Mouse (Mus musculus) frontal cortex, postnatal 10 days (tissue): ENCODE measurements at regions not wholly inside any gene's neighbourhood (a gene's known extent, or its start where the extent isn't known, plus 50 kb on each side); places are given as distances from the start of the nearest gene placed in this dataset.

Experiments used
- DNase-seq, 2 experiments: peaks; one replicate each; pipeline ENCODE4 v3.0.0; 2022; ENCODE audit warnings: low spot score in 2 of 2, mixed read lengths in 1 of 2

DNA sequence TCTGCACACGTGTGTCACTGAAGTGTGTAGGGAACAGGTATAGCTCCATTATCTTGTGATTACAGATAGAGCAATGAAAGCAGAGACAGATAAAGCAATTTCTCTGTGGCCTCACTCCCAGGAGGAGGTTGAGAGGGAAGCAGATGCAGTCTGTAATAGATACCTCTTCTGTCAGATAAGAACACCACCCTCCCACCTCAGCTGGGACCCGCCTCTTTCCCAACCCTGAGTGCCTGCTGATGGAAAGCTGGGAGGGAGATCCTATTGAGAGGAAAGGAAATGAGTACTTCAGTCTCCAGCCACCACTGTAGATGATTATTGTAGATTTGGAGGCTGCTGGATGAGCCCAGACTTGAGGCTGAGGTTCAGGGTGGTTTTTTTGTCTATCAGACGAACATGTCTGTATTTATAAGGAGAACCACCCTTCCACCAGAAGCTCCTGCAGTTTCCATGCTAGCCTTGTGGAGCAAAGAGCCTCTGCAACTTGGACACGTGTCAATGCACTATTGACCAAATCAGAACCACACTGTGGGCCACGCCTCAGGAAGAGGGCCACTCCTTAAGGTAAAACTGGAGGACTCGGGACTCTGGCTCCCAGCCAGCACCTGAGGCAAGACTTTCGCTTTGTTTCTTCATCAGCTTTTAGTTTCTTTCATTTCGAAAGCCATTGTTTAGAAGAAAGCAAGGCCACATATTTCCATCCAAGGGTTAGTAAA lies 55.3 kb upstream of the Plekha5 start:
- no peak for DNase-seq

GRCm38 (mm10) chr6:140367303-140367702 lies 56.6 kb upstream of the Plekha5 start:
- DNase-seq: no peak

DNA sequence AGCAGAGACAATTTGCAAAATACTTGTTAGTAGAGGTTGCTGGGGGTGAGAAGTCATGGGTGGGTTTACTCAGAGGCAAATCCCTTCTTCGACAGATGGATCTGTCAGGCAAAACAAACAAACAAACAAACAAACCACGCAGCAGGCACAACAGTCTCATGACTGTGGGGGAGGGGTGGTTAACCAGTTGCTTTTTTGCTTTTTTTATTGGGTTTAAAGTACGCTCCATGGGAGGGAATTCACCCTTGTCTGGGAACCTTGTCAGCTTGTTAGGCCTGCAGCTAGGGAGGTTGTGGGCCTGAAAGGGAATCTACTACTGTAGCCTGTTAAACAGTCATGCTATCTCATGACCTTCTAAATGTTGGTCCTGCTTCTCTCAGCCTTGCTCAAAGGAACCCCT lies 57.1 kb upstream of the Plekha5 start:
- DNase-seq: no peak

- DNase-seq: peak; percentile 18 to 52
Observed at GRCm38 (mm10) chr6:140360996-140361395, 62.9 kb upstream of the Plekha5 start.

DNA sequence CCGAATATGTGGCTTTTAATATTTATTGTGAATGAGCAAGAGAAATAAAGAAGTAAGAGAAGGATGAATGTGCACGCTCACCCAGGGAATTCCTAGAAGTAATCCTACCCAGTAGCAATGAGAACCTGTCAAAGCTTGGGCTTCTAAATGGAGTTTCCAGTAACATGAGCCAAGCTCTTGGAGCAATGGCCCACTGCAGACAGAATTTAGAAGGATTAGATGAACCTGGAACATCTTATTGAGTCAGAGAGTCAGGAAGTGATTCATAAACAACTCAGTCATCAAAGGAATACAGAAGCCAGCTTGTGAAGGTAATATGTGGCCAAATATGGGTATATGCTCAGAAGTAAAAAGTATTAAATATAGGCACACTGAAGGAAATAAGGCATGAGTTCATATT lies 66.0 kb upstream of the Plekha5 start:
- no peak for DNase-seq

DNA sequence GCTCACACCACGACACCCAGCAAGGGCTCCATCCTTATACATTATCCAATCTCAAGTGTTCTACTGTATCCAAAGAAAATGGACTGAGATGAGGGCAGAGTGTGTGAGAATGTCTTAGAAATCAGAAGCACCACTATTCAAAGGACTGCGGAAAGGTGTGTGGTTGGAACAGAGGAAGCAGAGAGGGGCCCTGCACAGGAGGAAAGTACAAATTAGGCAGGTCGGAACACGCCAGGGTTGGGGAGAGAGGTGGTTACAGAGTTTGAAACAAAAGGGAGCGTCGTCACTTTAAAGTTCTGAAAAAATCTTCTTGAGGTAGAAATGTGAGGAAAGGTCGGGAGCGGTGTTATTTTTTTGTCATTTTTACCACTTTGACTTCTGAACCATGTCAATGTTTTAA lies 66.6 kb upstream of the Plekha5 start:
- no peak for DNase-seq

GRCm38 (mm10) chr6:140354082-140354481 lies 69.8 kb upstream of the Plekha5 start:
- DNase-seq: no peak

GRCm38 (mm10) chr6:140353610-140354009 lies 70.2 kb upstream of the Plekha5 start:
- no peak for DNase-seq

- no peak for DNase-seq
Observed at GRCm38 (mm10) chr6:140351365-140352095, 72.3 kb upstream of the Plekha5 start.

GRCm38 (mm10) chr6:140348578-140348977 lies 75.3 kb upstream of the Plekha5 start:
- DNase-seq: no peak

GRCm38 (mm10) chr6:140346929-140347328 lies 76.9 kb upstream of the Plekha5 start:
- DNase-seq: no peak

DNA sequence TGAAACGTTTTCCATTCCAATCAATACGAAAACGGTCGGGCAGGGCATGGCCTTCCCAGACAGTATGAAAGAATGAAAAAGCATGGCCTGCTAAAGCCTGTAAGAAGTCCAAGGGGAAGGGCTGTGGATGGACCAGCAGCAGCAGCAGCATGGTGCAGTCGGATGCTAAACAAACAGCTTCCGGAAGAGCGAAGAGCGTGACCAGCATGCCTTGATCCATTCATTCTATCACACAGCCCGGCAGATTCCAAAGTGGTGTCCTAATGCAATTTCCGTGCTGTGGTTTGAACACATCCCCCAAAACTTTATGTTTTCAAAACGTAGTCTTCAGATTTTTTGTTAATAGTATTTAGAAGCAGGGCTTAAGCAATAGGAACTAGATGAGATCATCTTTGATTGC lies 80.2 kb upstream of the Plekha5 start:
- no peak for DNase-seq

DNA sequence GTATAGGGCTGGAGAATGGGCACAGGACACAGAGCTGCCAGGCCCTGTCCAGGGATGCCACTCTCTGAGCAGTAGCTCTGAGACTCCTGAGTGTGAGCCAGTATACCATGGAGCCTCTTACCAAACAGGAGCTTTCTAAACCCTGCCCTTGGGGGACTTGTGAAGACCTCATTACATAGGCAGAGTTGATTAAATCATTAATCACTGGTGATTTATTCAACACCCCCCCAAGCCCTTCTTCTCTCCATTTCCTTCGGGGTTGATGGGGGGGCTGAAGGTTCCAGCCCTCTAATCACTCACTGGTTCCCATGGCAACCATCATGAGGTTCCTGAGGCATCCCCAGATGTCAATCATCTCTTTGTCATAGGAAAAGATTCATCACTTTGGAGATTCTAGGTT lies 81.0 kb upstream of the Plekha5 start:
- DNase-seq: no peak

DNA sequence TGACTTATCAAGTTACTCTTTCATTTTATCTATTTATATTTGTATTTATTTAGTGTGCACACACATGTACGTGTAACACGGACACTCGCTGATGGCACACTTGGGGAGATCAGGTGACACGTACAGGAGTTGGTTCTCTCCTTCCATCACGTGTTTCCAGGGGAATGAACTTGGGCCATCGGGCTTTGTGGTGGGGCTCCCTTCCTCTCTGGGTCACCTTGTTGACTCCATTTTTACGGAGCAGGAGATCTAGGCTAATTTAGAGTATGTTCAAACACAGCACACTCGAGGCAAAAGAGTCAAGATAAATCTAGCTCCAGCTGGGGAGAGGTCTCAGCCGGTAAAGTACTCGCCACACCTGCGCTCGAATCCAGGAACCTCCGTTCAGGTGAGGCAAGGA lies 84.1 kb upstream of the Plekha5 start:
- DNase-seq: no peak

- DNase-seq: no peak
Observed at GRCm38 (mm10) chr6:140337897-140338749, 85.7 kb upstream of the Plekha5 start.

- no peak for DNase-seq
Observed at GRCm38 (mm10) chr6:140337083-140337491, 86.8 kb upstream of the Plekha5 start.

GRCm38 (mm10) chr6:140336414-140336941 lies 87.4 kb upstream of the Plekha5 start:
- DNase-seq: no peak

DNA sequence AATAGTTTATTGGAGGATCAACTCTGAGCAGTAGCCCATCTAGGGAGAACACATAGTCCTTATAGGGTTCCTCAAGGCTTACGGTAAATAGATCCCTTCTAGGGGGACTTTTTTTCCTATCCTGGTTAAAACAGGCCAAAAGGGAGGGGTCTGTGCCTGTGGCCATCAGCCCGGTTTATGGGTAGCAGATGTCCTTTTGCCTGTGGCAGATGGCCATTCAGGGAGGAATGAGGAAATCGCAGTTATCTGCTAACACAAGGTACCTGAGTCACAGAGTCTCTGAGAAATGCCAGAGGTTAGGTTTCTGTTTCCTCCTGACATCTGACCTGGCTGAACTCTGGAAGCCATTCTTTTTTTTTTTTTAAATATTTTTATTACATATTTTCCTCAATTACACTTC lies 90.5 kb upstream of the Plekha5 start:
- DNase-seq: no peak

- DNase-seq: no peak
Observed at GRCm38 (mm10) chr6:140308641-140309040, 115.2 kb upstream of the Plekha5 start.

GRCm38 (mm10) chr6:140306811-140307558 lies 116.9 kb upstream of the Plekha5 start:
- DNase-seq: no peak

- no peak for DNase-seq
Observed at GRCm38 (mm10) chr6:140304105-140304504, 119.7 kb upstream of the Plekha5 start.
